Mouse (Mus musculus) liver, embryonic 14.5 days (tissue): ENCODE data around the gene Muc3a.

Source experiments
- CTCF ChIP-seq: IDR thresholded peaks from 2 replicates; pipeline ENCODE4 v1.5.1; 2016; ENCODE audit warnings: antibody characterized with exemption, low read depth, control low read depth
- EP300 ChIP-seq: IDR thresholded peaks from 2 replicates; pipeline ENCODE4 v1.6.1; 2016; ENCODE audit warnings: antibody characterized with exemption, low read depth

DNA sequence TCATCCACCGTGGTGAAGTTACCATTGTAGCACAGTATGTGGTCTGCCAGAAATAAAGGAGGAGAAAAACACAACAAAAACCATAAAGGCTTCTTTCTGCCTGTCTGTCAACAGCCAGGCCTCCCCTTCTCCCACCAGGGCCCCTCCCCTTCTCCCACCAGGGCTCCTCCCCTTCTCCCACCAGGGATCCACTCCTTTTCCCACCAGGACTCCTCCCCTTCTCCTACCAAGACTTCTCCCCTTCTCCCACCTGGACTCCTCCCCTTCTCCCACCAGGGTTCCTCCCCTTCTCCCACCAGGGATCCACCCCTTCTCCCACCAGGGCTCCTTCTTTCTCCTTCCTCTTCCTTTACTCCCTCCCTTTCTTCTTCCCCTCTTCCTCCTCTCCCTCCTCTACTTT lies 39.6 kb downstream of the Muc3a start:
- no peak for TF ChIP-seq CTCF
- no peak for TF ChIP-seq EP300
